Mouse (Mus musculus) limb, embryonic 14.5 days (tissue): ENCODE results near the gene Calhm2. TPM values are rescaled to one million over a fixed set of nuclear protein-coding genes. Genes with fewer than 3 reads are reported as not detected.

ENCODE experiments used
- ATAC-seq: fragments of 200-750 bp; cut with Nextera tagmentation; 2 replicates; pipeline ENCODE4 v1.8.0; 2017; ENCODE audit warnings: low read depth, moderate number of reproducible peaks, moderate TSS enrichment; ENCODE audit not compliant: low FRiP score
- DNase-seq: peaks from one replicate; pipeline ENCODE4 v3.0.0-alpha.2; 2015; ENCODE audit warnings: low spot score
- H3K27ac ChIP-seq: fragments of 300-500 bp; sonication (generic); replicated peaks from 2 replicates; pipeline ENCODE4 v1.5.1; 2014; ENCODE audit warnings: low read depth, mild to moderate bottlenecking, low read length, moderate library complexity, mixed read lengths
- H3K27me3 ChIP-seq: fragments of 300-500 bp; sonication (generic); 2 replicates; pipeline ENCODE4 v1.6.1; 2014; ENCODE audit warnings: low read length, mixed read lengths; ENCODE audit not compliant: control insufficient read depth, insufficient read depth
- H3K36me3 ChIP-seq: fragments of 300-500 bp; sonication (generic); 2 replicates; pipeline ENCODE4 v1.6.1; 2014; ENCODE audit warnings: mild to moderate bottlenecking, low read length, moderate library complexity, mixed read lengths; ENCODE audit not compliant: control insufficient read depth, insufficient read depth
- H3K4me1 ChIP-seq: fragments of 300-500 bp; sonication (generic); 2 replicates; pipeline ENCODE4 v1.6.1; 2014; ENCODE audit warnings: antibody characterized with exemption, low read length, mixed read lengths; ENCODE audit not compliant: control insufficient read depth, insufficient read depth
- H3K4me2 ChIP-seq: fragments of 300-500 bp; sonication (generic); replicated peaks from 2 replicates; pipeline ENCODE4 v1.6.1; 2014; ENCODE audit warnings: low read depth, mild to moderate bottlenecking, low read length, moderate library complexity; ENCODE audit not compliant: severe bottlenecking
- H3K4me3 ChIP-seq: fragments of 300-500 bp; sonication (generic); replicated peaks from 2 replicates; pipeline ENCODE4 v1.5.1; 2014; ENCODE audit warnings: low read length
- H3K9ac ChIP-seq: fragments of 300-500 bp; sonication (generic); 2 replicates; pipeline ENCODE4 v1.6.1; 2014; ENCODE audit warnings: mild to moderate bottlenecking, low read depth, low read length, moderate library complexity; ENCODE audit not compliant: severe bottlenecking
- H3K9me3 ChIP-seq: fragments of 300-500 bp; sonication (generic); 2 replicates; pipeline ENCODE4 v1.6.1; 2016; ENCODE audit warnings: low read length; ENCODE audit not compliant: control insufficient read depth
- POLR2A ChIP-seq: fragments of 200-500 bp; IDR thresholded peaks from 2 replicates; pipeline ENCODE4 v1.8.0; 2012; ENCODE audit warnings: inconsistent platforms, mild to moderate bottlenecking, moderate library complexity, borderline replicate concordance; ENCODE audit not compliant: insufficient read depth, insufficient read length; ENCODE audit errors: extremely low read depth
- WGBS: fragments of 180-500 bp; shearing (Covaris S2); extraction: QIAGEN DNeasy Blood & Tissue Kit; methylation state at CpG from one replicate; pipeline ENCODE4 v1.1.7; 2014; 5-methylcytosine and 5-hydroxymethylcytosine counted together
- polyA plus RNA-seq, 2 experiments: library from polyadenylated mRNA; depleted of rRNA in 1 of 2; stranded (reverse) in 1 of 2; unstranded in 1 of 2; fragments of >200 nt; fragmentation: Nextera tagmentation in 1 of 2; extraction: Ambion mirVana in 1 of 2; gene quantifications; 2 replicates each; pipeline versions ENCODE4 v1.2.1 to v1.2.3; 2012 to 2014

Gene Calhm2
- polyA plus RNA-seq, 2 experiments, result 4.7 to 11.4 TPM

GRCm38 (mm10) chr19:47174515-47174914 is 36.4 kb upstream of the Calhm2 start:
- no peak overlapping the region for H3K9ac ChIP-seq
- no peak overlapping the region for H3K27ac ChIP-seq
- H3K4me1 ChIP-seq, result peaks cover 2% of the 10 kb centered on the region
- no peak overlapping the region for H3K4me2 ChIP-seq
- TF ChIP-seq POLR2A, result no peak
- H3K9me3 ChIP-seq, result no peaks in the 10 kb centered on the region
- WGBS, result 50% methylated on average over 3 of the region's 3 CpGs
- peaks cover 2% of the 10 kb centered on the region for H3K27me3 ChIP-seq
- no peak overlapping the region for H3K4me3 ChIP-seq
- DNase-seq (no peak), ATAC-seq (no peak)
- H3K36me3 ChIP-seq, result no peaks in the 10 kb centered on the region

GRCm38 (mm10) chr19:47168793-47169412 is 30.8 kb upstream of the Calhm2 start:
- 21% methylated on average over 11 of the region's 11 CpGs for WGBS
- H3K4me3 ChIP-seq, result no peak overlapping the region
- DNase-seq, result peak; percentile 90
- no peak overlapping the region for H3K27ac ChIP-seq
- H3K27me3 ChIP-seq, result no peaks in the 10 kb centered on the region
- no peak overlapping the region for H3K9ac ChIP-seq
- peak overlapping the region; percentile 30 for H3K4me2 ChIP-seq
- TF ChIP-seq POLR2A, result no peak
- no peaks in the 10 kb centered on the region for H3K36me3 ChIP-seq
- no peaks in the 10 kb centered on the region for H3K9me3 ChIP-seq
- peak; percentile 75; the same call in 1 of the 2 replicates for ATAC-seq
- H3K4me1 ChIP-seq, result no peaks in the 10 kb centered on the region

- no peaks in the 10 kb centered on the region for H3K36me3 ChIP-seq
- no peak overlapping the region for H3K27ac ChIP-seq
- DNase-seq, result peak; percentile 57
- 9% methylated on average over 13 of the region's 13 CpGs for WGBS
- no peak for TF ChIP-seq POLR2A
- no peaks in the 10 kb centered on the region for H3K27me3 ChIP-seq
- H3K4me2 ChIP-seq, result peak overlapping the region; percentile 30
- no peaks in the 10 kb centered on the region for H3K4me1 ChIP-seq
- peak; percentile 45; the same call in 1 of the 2 replicates for ATAC-seq
- H3K9ac ChIP-seq, result no peak overlapping the region
- no peaks in the 10 kb centered on the region for H3K9me3 ChIP-seq
- no peak overlapping the region for H3K4me3 ChIP-seq
These were observed 30.1 kb upstream of the Calhm2 start for GRCm38 (mm10) chr19:47168223-47168622.

GRCm38 (mm10) chr19:47167617-47168214 is 29.6 kb upstream of the Calhm2 start:
- H3K27me3 ChIP-seq, result no peaks in the 10 kb centered on the region
- DNase-seq (no peak), ATAC-seq (no peak)
- H3K27ac ChIP-seq, result no peak overlapping the region
- no peaks in the 10 kb centered on the region for H3K9me3 ChIP-seq
- no peaks in the 10 kb centered on the region for H3K36me3 ChIP-seq
- no peak overlapping the region for H3K9ac ChIP-seq
- WGBS, result 60% methylated on average over 7 of the region's 7 CpGs
- H3K4me3 ChIP-seq, result no peak overlapping the region
- H3K4me1 ChIP-seq, result no peaks in the 10 kb centered on the region
- 0 out of 2 replicates have a peak overlapping the region, but pooled peaks have one; percentile 30 for H3K4me2 ChIP-seq
- TF ChIP-seq POLR2A, result no peak

GRCm38 (mm10) chr19:47166758-47167157 is 28.7 kb upstream of the Calhm2 start:
- TF ChIP-seq POLR2A, result no peak
- no peaks in the 10 kb centered on the region for H3K36me3 ChIP-seq
- no peak overlapping the region for H3K9ac ChIP-seq
- DNase-seq, result no peak
- H3K4me2 ChIP-seq, result no peak overlapping the region
- ATAC-seq, result no peak
- H3K27ac ChIP-seq, result no peak overlapping the region
- no peak overlapping the region for H3K4me3 ChIP-seq
- WGBS, result 54% methylated on average over 3 of the region's 3 CpGs
- no peaks in the 10 kb centered on the region for H3K9me3 ChIP-seq
- no peaks in the 10 kb centered on the region for H3K4me1 ChIP-seq
- no peaks in the 10 kb centered on the region for H3K27me3 ChIP-seq
